Mouse (Mus musculus): ENCODE data around the gene Ywhag.

Gene Ywhag

GRCm38 (mm10) chr5:135910813-135911212 lies 23.6 kb downstream of the Ywhag start:
- no peak for DNase-seq

DNA sequence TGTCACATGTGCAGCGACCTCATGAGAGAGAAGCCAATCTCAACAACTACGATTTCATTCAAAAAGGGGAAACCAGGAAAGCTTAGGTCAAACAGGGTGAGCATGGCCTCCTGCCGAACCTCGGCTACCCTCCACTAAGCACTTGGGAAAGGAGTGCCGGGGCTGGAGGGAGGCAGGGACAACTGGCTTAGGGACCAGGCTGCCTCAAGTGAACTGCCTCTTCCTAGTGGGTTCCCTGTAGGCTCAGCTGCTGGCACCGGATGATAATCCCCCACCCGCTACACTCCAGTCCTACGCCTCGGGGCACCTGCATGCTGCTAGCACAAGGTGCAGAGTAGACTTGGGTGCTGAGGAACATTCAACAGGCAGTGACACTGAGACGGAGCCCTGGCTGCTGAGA lies 24.8 kb downstream of the Ywhag start:
- no peak for DNase-seq

- DNase-seq: no peak
Measured at GRCm38 (mm10) chr5:135908989-135909388, 25.4 kb downstream of the Ywhag start.

GRCm38 (mm10) chr5:135908185-135908584 lies 26.2 kb downstream of the Ywhag start:
- DNase-seq: no peak

- DNase-seq: no peak
Measured at GRCm38 (mm10) chr5:135907256-135907655, 27.2 kb downstream of the Ywhag start.

DNA sequence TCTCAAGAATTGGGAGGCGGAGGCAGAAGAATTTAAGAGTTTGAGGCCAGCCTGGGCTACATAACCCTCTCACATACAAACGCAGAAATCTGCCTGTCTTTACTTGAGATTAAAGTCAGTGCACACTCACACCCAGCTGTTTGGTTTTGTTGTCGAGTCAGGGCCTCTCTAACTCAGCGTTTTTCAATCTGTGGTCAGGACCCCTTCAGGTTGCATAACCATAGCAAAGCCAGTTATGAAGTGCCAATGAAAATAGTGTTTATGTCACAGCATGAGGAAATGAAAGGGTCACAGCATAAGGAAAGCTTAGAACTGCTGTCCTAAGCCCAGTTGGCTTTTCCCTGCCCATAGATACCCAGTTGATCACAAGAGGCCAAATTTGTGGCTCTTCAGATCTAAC lies 27.6 kb downstream of the Ywhag start:
- DNase-seq: no peak

- no peak for DNase-seq
Measured at GRCm38 (mm10) chr5:135905320-135906225, 28.8 kb downstream of the Ywhag start.

DNA sequence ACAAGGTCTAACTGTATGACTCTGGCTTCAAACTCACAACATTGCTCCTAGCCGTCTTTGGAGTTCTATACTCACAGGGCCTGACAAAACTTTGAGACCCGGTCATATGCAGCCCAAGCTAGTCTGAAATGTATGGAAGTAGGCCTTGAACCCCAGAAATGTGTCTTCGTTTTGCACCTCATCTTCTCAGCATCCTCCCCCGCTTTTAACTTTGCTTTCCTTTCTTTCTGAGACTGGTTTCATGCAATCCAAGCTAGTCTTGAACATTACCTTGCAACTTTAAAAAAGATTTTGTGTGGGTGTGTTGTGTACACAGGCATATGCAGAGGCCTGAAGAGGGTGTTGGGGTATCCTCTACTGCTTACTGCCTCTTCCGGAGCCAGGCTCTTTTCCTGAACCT lies 30.2 kb downstream of the Ywhag start:
- DNase-seq: no peak

DNA sequence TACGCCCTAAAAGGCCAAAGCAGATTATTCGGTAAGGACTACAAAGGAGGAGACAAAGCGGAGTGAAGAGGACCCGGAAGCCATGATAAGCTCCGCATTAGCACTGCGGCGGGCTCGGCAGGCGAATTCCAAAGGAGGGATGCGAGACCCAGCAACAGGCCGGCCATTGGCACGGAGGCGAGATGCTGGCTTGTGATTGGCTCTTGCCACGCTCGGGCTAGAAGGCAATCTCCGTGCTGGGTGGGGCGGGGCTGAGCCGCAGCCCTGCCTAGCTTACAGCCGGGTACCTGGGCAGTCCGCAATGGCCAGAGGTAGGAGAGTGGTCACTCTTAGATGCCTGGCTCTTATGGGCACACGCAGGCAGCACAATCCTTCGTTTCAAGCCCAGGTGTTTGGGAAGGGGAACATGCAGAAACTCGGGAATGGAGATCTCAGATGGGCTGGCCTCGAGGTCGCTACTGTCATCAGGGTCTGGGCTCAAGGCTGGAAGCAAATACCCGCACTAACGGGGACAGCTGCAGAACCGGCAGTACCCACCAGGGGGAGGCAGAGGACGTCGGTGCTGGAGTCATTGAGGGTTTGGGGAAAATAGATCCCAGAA lies 30.8 kb downstream of the Ywhag start:
- DNase-seq: peak; percentile 93

DNA sequence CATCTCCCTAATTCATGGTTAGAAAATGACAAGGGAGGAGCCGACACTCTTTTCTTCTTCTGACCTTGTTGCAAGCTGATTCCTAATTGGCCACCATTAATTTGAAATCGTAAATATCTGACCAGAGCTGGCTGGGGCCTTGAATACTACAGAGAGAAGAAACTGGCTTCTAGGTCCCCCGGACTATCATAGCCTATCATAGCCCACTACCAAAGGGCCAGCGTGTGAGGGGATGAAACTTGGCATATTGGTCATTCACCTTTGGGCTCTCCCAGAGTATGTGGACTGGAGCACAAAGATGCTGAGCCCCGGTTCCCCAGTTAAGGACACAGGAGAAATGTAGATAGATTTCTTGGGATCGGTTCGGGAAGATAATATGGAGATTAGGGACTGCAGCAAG lies 31.4 kb downstream of the Ywhag start:
- DNase-seq: no peak

DNA sequence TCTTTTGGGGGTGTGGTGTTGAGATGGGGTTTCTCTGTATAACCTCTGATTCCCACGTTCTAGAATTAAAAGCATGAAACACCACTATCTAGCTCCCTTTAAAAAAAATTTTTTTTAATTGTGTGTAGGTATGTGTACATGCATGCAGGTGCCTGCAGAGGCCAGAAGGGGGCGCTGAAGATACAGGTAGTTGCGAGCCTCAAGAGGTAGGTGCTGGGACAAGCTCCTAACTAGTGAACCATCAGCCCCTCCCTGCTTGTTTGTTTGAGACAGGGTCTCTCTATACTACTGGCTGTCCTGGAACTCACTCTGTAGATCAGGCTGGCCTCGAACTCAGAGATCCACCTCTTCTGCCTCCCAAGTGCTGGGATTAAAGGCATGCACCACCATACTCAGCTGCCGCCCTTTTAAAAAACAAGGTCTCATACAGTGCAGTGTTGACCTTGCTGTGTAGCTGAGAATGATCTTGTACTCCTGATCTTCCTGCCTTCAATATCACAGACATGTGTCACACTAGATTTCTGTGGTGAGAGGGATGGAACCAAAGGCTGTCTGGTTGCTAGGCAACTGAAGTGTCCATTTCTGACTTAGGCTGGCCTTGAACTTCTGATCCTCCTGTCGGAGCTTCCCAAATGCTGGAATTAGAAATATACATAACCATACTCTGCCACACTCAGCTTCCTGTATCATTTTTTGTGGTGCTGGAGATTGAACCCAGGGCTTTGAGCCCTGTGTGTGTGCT lies 32.9 kb downstream of the Ywhag start:
- DNase-seq: no peak

GRCm38 (mm10) chr5:135900701-135901100 lies 33.7 kb downstream of the Ywhag start:
- no peak for DNase-seq

- DNase-seq: no peak
Measured at GRCm38 (mm10) chr5:135899833-135900232, 34.6 kb downstream of the Ywhag start.

DNA sequence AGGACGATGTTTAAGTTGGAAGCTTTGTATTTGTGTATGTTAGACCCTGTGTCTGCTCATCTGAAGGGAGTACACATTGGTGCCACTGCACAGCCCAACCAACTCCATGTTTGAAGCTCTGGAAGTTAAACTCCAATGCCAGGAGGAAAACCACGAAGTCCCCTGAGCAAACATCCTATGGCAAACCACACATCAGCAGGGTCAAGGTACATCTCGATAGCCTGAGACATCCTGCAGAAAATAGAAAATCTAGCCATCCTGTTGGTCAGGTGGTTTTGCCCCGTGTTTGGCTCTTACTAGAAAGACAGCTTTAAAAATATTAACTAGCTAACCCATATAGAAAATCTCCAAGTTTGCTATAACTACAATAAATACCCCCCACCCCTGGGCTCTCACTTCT lies 35.4 kb downstream of the Ywhag start:
- DNase-seq: no peak

DNA sequence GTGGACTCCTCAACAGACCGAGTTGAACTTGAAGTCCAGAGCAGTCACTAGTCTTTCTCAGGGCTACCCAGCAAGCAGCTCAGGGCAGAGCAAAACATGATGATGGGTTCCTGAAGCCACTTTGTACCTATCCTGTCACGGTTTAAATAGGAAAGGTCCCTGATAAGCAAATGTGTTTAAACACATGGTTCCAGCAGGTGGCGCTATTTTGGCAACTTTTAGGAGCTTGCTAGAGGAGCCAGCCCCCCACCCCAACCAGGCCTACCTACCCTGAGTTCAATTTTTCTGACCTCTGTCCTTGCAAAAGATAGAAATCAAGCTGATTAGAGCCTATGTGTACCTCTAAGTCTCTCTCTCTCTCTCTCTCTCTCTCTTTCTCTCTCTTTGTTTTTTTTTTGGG lies 36.4 kb downstream of the Ywhag start:
- peak; percentile 47 for DNase-seq

GRCm38 (mm10) chr5:135894958-135895357 lies 39.5 kb downstream of the Ywhag start:
- no peak for DNase-seq

GRCm38 (mm10) chr5:135892589-135893351 lies 41.6 kb downstream of the Ywhag start:
- no peak for DNase-seq

DNA sequence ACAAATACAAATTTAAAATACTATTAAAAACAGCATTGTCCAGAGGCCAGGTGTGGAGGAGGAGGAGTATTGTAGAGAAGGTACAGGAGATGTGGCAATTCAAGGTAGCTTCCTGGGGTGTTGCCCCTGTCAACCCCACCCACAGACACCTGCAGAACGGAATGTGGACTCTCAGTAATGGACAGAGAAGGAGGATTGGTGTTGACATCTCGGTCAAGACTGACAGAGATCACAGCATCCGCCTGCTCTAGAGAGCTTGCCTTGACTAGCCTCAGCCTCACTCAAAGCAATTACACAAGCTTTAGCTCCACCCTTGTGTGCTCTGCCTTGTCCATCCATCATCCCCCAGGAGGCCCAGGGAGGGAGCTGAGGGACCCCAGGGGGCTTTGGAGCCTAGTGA lies 43.5 kb downstream of the Ywhag start:
- no peak for DNase-seq

DNA sequence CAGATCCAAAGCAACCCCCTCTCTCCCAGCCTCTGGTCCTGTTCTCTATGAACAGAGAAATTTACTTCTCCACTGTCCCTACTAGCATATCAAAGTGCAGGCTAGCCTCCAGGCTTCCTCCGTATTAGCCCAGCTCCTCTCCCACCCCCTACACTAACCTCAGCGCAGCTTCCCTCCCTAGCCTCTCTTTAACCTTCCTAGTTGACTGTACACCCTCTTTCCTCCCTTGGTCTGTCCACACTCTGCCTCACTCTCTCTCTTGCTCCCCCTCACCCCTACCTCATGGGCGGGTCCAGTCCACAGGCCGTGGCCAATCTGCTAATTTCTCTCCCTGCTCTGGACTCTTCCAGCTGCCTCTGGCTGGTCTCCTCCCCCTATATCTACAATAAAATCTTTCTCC lies 44.1 kb downstream of the Ywhag start:
- DNase-seq: no peak

- peak; percentile 21 for DNase-seq
Measured at GRCm38 (mm10) chr5:135888405-135889215, 45.8 kb downstream of the Ywhag start.

DNA sequence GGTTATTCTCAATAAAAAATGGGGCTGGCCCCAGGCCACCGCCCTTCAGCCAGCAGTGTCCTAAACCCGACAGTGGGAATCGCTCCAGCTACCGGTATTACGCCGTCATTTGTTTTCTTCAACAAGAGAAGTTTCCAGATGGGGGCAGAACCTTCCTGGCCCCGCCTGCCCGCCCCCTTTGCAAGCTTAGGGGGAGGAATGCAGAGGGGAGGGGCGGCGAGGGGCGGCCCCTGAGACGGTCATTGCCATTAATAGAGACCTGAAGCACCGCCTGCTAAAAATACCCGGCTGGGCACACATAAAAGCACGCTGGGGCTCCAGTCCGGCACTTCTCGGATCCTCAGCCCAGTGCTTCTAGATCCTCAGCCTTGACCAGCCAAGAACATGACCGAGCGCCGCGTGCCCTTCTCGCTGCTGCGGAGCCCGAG lies 46.7 kb downstream of the Ywhag start, which contains the start of gene Hspb1:
TSS of gene Hspb1 (plus strand) at position 245 of the 428 bp plus-strand sequence.
- DNase-seq: peak; percentile 92

GRCm38 (mm10) chr5:135884641-135885040 lies 49.8 kb downstream of the Ywhag start:
- no peak for DNase-seq
